Mouse (Mus musculus) cerebellum, postnatal 10 days (tissue): ENCODE results near the gene Ulk4.
A peak's percentile ranks its signal among the peaks of the same experiment; 100 is the strongest.

Experiments
- DNase-seq, 2 experiments: peaks; one replicate each; pipeline ENCODE4 v3.0.0; 2021; ENCODE audit warnings: mixed read lengths in 2 of 2

The Ulk4 gene

GRCm38 (mm10) chr9:121093760-121094159 is 183.2 kb downstream of the Ulk4 start:
- DNase-seq, result no peak

GRCm38 (mm10) chr9:121092568-121092967 is 184.4 kb downstream of the Ulk4 start:
- no peak for DNase-seq

GRCm38 (mm10) chr9:121091016-121091735 is 185.8 kb downstream of the Ulk4 start:
- DNase-seq, result no peak

- DNase-seq, result peak in 1 of 2 experiments; percentile 26
Measured at GRCm38 (mm10) chr9:121087661-121088060, 189.3 kb downstream of the Ulk4 start.

GRCm38 (mm10) chr9:121084191-121084590 is 192.8 kb downstream of the Ulk4 start:
- no peak for DNase-seq

- no peak for DNase-seq
Measured at GRCm38 (mm10) chr9:121080834-121081233, 196.2 kb downstream of the Ulk4 start.

GRCm38 (mm10) chr9:121080413-121080812 is 196.6 kb downstream of the Ulk4 start:
- no peak for DNase-seq

- DNase-seq, result peak; percentile 36 to 54
Measured at GRCm38 (mm10) chr9:121079388-121080088, 197.5 kb downstream of the Ulk4 start.

- DNase-seq, result no peak
Measured at GRCm38 (mm10) chr9:121076291-121076690, 200.7 kb downstream of the Ulk4 start.

- peak; percentile 56 to 64 for DNase-seq
Measured at GRCm38 (mm10) chr9:121075246-121075645, 201.8 kb downstream of the Ulk4 start.

GRCm38 (mm10) chr9:121074726-121075125 is 202.3 kb downstream of the Ulk4 start:
- DNase-seq, result no peak

- peak; percentile 40 to 62 for DNase-seq
Measured at GRCm38 (mm10) chr9:121072127-121072757, 204.8 kb downstream of the Ulk4 start.

GRCm38 (mm10) chr9:121071461-121072126 is 205.4 kb downstream of the Ulk4 start:
- no peak for DNase-seq

GRCm38 (mm10) chr9:121071050-121071449 is 205.9 kb downstream of the Ulk4 start:
- peak; percentile 43 to 51 for DNase-seq

GRCm38 (mm10) chr9:121068115-121068514 is 208.9 kb downstream of the Ulk4 start:
- DNase-seq, result no peak

GRCm38 (mm10) chr9:121067043-121067442 is 210.0 kb downstream of the Ulk4 start:
- DNase-seq, result peak; percentile 90 to 93

GRCm38 (mm10) chr9:121065383-121065978 is 211.5 kb downstream of the Ulk4 start:
- no peak for DNase-seq

- no peak for DNase-seq
Measured at GRCm38 (mm10) chr9:121064606-121065355, 212.2 kb downstream of the Ulk4 start.

GRCm38 (mm10) chr9:121062671-121063070 is 214.3 kb downstream of the Ulk4 start:
- DNase-seq, result no peak

- DNase-seq, result no peak
Measured at GRCm38 (mm10) chr9:121061820-121062623, 215.0 kb downstream of the Ulk4 start.

GRCm38 (mm10) chr9:121060331-121060730 is 216.7 kb downstream of the Ulk4 start:
- DNase-seq, result no peak
